Mouse (Mus musculus): Measurements from ENCODE around the gene Glb1l.
A peak's percentile ranks its signal among the peaks of the same experiment; 100 is the strongest.
"Not testable (repeated sequence)": the region's sequence is repeated elsewhere in the genome, so short reads cannot be mapped to it uniquely, and the experiment has no call there.

Gene Glb1l

DNA sequence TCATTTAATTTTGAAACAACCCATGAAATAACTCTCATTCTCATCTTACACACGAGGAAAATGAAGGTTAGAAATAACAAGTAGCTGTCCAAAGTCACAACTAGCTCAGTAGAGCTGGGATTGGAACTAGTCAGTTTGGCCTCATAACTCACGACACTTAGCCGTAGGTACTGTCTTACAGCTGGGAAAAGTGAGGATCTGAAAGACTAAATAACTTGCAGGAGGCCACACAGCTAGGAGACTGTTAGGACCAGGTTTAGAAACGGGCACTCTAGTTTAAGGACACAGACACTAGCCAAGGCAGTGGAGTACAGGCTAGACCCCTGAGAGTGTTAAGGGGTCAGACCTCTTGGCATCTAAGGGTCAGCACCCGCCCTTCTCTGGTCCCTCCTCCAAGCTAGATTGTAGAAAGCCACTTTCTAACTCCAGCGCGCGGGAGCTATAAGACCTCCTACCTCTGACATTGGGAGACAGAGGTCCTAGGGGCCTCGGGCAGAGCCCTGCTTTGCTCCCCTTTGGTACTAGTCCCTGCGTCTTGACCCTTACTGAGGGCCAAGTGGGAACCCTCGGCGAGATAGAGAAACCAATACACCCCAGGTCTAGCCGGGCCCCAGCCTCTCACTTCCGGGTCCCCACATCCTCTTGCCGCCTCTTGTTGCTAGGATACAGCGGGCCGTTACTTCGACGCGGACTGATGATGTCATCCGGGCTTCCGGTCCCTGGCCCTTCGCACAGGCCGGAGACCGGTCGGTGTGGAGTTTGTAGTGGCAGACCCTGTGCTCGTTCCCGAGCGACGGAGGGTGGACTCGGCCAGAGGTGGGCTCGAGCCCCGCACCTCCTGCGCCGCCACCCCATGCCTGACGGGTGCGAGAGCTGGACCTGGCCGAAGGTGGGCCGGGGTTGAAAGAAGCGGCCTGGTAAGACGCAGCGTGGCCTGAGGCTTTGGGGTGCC is at the start of gene Glb1l, which contains the start of gene Stk16:
Gene Glb1l, minus strand, starts transcription at position 678 of the 952 bp plus-strand sequence.
Gene Stk16, plus strand, starts transcription at position 703 of the 952 bp plus-strand sequence.
- DNase-seq = peak; percentile 96 to 97

DNA sequence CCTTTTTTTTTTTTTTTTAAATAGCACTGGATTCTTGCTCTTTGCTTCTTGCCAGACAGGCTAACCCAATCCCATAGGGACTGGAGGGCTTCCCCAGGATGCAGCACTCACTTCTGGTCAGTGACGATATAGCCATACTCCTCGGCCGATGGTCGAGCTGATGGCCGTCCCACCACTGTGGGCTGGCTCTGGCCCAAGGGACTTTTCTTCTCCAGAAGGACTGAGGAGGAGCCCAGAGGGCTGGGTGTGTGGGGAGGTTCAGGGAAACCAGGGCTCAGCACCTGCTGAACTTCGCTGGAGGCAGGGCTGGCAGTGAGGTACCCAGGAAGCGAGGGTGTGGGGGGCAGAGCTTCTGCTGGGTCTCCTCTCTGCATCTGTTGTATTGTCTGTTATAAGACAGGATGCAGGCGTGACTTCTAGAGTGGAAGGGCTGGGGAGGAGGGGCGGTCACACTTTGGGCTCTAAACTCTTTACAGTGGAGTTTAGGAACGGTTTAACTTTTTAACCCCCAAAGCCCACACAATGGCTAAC is 45.0 kb upstream of the Glb1l start:
- no peak for DNase-seq

DNA sequence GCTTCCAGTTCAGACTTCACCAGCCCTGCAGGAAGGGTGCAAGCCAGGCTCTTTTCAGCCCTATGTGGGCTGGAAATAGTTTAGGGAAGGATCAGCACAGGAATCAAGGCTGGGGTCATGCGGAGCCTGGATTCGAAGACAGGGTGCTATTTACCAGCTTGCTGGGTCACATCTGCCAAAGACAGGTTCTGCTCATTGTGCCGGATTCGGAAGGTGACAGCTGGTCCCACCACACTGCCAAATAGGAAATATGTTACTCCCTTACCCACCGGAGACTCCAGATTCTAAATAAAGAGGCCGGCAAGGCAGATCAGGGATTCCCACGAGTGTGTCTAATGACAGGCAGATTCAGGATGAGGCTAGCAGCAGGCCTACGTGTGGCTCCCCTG is 44.0 kb upstream of the Glb1l start:
- no peak for DNase-seq

DNA sequence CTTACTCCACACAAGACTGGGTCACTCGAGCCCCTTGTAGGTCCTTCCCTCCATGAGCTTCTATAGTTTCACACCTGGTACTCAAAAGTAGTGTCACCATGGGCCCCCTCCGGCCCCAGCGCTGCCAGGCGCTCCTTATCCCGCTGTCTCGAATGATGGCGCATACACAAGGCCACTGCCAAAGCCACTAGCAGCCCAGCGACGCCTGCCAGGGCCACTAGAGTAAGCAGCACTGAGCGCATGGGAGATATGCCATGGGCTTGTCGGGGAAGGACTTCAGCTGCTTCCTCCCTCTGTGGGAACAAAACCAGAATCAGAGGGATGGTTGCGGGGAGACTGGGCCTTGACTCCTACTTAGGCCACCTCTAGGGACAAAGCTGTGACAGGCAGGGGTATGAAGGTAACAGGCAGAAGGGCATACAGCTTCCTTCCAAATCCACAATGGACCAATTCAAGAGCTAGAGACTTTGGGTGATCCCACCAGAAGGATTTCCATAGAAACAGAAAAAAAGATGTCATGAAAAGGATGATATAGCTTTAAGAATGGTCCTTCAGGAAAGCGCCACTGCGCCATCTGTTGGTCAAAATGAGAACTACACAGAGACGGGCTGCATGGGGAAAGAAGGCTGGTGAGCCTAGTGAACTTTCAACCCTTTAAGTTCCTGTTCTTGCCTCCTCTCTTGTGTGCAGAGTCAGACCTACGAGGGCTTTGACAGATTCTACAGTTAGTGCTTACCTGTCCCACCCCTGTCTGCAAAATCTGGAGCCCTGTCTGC is 43.4 kb upstream of the Glb1l start:
- peak; percentile 75 to 77 for DNase-seq

DNA sequence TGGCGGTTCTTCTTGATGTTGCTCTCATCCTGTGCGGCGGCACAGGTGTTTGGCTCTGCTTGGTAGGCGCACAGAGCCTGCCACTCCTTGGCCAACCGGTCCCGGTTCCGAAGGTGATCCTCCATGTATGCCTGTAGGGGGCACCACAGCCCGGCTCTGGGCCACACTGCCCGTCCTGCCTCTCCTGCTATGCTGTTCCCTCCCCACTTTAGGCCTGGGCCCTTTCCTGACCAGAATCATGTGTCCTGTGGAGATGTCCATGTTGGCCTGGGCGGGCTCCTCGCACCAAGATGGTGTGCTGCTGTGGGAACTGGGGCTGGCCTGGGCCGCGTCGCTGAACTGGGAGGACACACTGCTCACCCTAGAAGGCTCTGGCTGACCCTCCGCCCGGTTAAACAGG is 42.4 kb upstream of the Glb1l start:
- DNase-seq = no peak

DNA sequence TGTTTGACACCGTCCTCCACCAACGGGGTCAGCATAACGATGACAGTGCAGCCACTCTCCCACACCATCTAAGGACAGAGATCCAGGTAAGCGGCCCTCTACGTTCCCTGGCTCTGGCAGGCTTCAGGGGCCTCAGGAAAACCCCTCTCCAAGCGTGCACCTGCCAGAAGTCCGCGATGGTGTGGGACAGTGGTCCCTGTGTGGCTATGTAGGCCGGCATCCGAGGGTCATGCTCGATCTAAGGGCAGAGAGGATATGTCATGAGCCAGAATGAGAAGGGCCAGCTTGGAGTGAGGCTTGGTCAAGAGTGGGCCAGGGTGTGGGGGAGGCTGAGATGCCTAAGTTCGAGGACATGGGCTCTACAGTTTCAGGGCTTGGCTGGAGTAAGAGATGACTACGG is 41.7 kb upstream of the Glb1l start:
- DNase-seq = no peak

DNA sequence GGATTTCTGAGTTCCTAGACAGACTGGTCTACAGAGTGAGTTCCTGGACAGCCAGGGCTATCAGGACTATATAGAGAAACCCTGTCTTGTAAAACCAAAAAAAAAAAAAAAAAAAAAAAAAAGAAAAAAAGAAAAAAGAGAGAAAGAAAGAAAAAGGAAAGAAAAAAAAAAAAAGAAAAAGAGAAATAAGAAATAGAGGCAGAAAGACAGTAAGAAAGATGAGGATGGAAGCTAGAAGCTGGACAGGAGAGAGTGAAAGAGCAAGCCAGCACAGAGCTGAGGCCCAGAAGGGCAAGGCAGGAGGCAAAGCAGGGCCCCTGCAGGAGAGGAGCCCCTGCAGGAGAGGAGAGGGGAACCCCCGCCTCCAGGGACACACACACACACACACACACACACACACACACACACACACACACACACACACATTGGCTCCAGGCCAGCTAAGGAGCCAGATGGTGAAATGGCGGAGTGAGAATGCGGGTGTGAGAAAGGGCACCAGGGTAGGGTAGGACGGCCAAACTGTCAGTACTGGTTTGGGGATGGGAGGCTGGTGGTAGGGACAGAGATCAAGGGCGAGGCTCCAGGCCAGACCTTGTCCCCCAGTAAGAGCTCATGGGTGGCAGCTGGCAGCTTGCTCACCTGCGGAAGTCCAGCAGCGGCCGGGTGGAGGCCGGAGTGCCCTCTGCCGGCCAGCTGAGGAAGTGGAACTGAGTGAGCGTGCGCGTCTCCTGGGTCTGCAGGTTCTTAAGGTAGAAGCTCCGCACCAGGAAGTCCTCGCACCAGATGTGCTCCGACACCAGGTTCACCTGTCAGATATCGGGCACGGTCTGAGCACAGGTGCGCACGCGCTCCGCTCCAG is 40.7 kb upstream of the Glb1l start:
- peak; percentile 88 to 91 for DNase-seq

DNA sequence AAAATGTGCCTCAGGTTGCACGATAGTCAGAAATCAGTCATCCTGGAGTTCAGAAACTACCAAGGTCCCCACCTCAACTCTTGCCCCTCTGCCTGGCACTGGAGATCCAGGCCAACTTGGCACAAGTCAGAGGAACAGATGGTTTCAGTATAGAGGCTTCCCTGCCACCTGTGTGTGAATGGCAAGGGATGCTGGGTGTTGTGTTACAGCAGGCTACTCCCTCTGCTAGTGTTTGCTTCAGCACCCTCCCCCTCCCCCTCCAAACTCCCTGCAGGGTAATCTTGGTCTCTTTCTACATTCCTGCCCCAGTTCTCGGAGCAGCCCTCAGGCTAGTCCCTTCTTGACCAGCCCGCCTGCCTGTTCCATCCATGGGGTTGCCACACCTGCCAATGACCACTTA is 39.9 kb upstream of the Glb1l start:
- DNase-seq = peak in 1 of 2 experiments; percentile 24

DNA sequence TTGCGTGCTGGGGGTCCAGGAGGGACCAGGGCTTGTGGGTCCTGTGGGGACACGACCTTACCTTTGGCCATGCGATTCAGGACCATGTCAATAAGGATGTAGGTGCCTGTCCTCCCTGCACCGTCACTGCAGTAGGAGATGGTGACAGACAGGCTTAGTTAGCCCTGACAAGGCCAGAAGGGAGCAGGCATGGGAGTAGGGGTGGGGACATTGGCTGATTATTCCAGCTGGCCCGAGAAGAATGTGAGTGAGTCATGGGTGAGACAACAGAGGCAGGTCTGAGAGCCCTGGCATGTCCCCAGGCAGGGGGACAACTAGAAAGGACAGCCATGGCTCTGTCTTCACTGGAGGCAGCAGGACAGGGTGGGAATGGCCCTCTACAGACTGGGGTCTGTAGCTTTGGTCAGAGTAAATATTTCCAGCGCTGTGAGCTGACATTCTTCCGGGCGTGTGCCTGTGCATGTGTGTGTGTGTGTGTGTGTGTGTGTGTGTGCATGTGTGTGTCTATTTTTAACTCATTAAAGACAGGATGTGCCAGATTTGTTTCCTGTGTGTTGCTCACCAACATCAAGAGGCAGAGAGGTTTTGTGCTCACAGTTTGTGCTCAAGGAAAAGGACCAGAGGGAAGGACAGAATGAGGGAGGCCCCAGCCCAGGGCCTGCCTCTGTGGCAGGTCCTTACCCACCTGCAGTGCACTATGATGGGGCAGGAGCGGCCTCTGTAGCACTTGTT is 37.6 kb upstream of the Glb1l start:
- peak; percentile 69 to 71 for DNase-seq

DNA sequence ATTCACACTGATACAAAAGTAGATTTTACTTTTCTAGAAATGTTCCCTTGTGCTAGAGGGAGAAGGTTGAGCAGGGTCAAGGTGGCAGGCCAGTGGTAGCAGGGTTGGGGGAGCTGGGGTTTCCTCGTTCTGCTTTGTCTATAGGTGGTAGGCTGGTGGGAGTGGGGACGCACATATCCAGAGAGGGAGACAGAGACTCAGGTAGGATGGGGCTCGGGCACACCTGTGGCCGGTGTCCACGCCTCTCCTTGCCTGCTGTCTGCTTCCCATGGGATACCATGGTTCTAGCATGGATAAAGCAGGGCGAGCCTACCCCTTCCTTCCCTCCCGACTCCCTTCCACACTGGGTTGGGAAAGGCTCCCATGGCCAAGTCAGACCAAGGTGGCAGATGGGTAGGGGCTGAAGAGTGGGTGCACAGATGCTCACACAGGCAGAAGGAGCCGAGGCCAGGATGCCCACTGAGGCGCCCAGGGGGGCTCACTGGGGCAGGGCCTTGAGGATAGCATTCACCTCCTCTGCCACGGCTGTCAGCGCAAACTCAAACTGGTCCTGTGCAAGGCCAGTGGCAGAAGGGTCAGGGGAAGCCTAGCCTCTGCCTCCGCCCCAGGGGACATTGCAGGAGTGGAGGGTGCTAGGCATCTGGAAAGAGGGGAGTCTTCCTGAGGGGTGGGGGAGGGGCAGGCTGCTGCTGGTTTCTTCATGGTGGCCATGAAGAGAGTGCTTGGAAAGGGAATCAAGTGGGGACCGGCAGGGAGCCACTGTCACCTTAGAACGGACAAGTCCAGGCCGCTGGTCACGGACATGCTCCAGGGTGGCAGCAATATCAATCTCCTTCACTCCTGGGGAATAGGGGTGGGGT is 36.7 kb upstream of the Glb1l start:
- DNase-seq = no peak

DNA sequence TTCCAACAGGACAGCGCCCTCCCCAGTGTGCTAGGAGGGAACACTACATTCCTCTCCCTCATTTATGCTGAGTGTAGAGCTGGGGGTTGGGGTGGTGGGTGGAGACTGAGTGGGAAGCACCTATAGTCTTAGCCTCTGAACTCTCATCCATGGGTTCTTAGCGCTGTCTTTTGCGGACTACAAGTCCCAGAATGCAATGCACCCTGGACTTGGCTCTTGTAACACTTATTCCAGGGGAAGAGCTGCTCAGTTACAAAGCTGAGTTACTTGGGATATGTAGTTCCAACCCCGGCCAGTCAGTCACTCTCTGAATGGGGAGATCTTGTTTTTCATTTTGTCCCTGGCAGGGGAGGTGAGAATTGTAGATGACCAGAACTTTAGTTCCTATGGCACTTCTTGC is 34.2 kb upstream of the Glb1l start:
- peak; percentile 35 to 47 for DNase-seq

DNA sequence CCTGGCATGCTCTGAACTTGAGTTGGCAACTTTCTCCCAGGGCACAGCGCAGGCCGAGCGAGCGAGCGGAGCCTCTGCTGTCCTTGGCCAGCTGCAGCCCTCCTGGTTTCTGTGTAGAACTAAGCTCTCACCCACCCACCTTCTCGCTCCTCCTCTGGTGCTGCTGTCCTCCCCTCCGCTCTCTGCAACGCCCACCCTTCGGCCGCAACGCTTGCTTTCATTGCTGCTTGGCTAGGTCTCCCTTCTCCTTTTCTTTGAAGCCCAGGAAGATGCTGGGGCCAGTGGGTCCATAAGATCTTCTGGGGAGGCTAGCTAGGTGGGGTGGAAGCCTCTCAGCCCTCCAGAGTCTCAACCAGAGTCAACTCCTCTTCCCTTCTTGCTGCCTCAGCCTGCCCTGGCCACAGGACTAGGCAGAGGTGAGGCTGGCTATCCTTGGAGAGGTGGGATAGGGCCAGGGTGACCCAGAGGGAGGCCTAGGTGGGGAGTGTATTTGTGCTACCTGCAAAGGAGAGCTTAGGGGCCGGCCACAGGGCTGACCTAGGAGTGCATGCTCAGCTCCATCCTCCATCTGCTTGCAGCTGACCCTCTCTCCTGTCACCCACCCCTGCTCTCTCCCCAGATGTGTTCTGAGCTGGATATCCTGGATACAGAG is 33.7 kb upstream of the Glb1l start:
- no peak for DNase-seq

DNA sequence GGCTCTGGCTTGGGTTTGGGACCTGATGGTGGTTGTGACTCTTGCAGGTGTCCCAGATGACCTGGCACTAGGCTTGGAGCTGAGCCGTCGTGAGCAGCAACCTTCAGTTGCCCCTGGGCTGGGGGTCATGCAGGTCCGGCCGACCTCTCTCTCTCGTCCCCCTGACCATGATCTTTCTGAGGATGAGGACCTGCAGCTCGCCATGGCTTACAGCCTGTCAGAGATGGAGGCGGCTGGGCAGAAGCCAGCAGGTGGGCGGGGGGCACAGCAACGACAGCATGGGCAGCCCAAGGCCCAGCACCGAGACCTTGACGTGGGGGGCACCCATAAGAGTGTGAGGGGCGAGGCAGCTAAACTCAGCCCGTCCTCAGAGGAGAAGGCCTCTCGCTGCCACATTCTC is 32.8 kb upstream of the Glb1l start:
- no peak for DNase-seq

DNA sequence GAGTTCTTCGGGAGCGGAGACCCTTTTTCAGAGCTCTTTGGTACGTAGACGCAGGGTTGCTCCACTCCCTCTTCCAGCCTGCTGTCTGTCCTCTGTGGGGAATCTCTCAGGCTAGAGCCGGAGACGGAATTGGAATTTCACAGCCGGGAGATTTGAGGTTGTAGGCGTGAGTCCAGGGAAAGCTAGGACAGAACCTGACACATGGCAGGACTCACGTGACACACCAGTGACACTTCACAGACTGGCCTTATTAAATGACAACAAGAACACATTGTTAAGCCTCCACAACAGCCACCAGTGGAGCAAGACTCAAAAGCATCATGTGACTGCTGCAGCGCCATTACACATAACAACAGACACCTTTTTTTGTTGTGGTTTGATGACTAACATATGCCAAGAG is 29.0 kb upstream of the Glb1l start:
- DNase-seq = no peak

DNA sequence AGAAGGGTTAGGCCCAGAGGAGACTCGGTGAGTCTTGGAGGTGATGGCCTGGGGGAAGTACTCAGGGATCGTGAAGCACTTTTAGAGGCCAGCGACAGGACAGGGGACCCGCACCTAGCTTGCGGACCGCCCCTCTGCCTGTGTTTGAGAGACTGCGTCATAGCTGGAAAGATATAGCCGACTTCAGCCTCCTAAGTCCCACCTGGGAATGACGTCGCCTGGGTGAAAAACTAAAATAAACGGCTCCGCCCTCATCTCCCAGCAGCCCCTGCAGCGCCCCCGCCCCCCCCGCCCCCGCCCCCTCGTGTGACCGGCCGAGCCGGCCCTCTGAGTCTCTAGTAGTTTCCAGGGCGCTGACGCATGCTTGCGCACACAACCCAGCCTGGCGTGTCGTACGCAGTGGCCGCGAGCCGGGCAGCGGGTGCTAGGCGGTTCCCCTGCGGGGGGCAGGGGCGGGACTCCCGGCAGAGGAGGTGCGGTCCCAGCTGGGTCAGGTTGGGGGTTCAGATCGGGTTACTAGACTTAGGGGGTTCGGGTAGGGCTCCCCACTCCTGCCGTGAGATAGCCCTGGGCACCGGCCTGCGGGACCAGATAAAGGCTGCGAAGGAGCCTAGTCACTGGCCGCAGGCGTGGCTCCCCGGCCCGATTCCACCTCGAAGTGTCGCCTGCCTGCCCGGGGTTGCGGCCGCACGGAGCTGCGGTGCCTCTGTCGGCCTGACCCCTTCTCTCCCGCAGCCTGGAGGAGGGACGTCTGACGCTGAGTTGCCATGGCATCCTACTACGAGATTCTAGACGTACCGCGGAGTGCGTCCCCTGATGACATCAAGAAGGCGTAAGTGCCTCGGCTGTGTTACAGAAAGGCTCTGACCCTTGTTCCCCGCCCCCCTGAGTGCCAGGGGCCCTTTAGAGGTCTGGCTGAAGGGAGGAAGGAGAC is 25.8 kb upstream of the Glb1l start, which contains the start of gene Dnajb2:
Gene Dnajb2, plus strand, starts transcription at position 290 of the 934 bp plus-strand sequence.
- peak; percentile 92 to 95 for DNase-seq

DNA sequence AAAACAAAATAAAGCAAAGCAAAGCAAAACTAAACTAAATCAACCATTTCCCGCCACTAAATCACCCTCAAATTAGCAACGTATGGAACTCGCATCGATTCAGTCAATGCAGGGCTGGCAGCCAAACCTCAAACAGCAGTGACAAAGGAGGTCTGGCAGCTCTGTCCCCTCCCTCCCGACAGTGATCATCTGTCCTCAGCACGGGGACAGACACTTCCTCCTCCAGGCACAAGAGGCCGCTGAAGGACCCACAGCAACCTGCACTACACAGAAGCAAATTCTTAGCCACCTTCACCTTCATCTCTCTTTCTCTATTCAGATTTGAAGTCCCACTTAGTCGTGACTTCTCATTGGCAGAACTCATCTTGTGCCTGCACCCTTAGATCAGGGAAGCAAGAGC is 24.0 kb upstream of the Glb1l start:
- DNase-seq = peak; percentile 79 to 82

DNA sequence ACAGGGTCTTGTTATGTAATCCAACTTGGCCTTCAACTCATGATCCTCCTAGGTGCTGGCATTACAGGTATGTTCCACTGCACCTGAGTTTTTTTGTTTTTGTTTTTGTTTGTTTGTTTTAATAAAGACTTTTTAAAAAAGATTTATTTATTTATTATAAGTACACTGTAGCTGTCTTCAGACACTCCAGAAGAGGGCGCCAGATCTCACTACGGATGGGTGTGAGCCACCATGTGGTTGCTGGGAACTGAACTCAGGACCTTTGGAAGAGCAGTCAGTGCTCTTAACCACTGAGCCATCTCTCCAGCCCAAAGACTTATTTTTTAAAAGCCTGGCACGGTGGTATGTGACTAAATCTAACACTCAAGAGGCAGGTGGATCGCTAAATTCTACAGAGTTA is 21.9 kb upstream of the Glb1l start:
- DNase-seq = not testable (repeated sequence)

DNA sequence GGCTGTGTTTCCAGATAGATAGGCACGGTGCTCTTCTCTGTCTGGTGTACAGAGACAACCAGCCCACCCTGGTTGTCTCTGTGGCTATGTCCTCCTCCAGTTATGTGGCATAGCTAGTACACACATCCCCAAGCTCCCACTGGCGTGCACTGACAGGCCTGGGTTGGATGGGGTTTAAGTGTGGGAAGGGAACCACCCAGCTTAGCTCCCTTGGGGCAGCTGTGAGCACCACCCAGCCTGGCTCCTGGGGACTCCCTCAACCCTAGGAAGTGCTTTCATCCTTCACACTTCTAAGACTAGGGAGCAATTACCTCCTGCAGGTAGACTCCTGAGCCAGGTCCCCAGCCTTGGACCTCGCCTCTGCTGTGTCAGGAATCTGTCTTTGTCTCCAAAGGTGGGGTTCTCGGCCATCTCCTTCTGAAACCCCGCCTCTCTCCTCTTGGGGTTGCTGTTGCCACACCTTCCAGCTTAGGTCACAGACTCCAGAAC is 21.1 kb upstream of the Glb1l start, which contains the start of gene A630095N17Rik:
Gene A630095N17Rik, minus strand, starts transcription at position 439 of the 489 bp plus-strand sequence.
- no peak for DNase-seq

DNA sequence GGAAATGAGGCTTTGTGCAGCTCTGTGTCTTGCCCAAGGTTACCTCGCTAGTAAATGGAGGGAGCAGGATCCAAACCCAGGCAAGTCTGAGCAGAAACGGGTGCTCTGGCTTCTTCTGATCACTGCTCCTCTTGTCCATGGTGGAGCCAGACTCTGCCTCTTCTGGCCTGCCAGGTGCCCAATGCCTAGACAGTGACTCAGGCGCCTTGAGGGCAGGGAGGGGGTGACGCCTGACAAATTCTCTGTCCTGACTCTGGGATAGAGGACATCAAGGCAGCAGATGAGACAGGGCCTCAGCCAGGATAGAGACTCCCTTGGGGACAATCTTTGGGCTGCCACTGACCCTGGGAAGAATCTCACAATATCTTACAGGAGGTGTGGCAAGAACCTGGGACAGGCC is 20.6 kb upstream of the Glb1l start:
- DNase-seq = no peak
